Mouse (Mus musculus) liver, postnatal 0 days (tissue): ENCODE measurements at regions not wholly inside any gene's neighbourhood (a gene's known extent, or its start where the extent isn't known, plus 50 kb on each side); places are given as distances from the start of the nearest gene placed in this dataset.

Source experiments
- CTCF ChIP-seq: sonication (generic); IDR thresholded peaks from 2 replicates; pipeline ENCODE4 v1.5.1; 2016; ENCODE audit warnings: antibody characterized with exemption, low read depth
- EP300 ChIP-seq: IDR thresholded peaks from 2 replicates; pipeline ENCODE4 v1.6.1; 2016; ENCODE audit warnings: antibody characterized with exemption, low read depth, mild to moderate bottlenecking

GRCm38 (mm10) chr3:4798366-4798765, 952.2 kb upstream of the Gm8797 start:
- TF ChIP-seq CTCF (no peak), EP300 (no peak)
